Mouse (Mus musculus) neutrophil, adult 59 days (primary cell): ENCODE data around the gene Uhrf2. TPM values are rescaled to one million over a fixed set of nuclear protein-coding genes. Genes with fewer than 3 reads are reported as not detected.

Source experiments
- total RNA-seq, 2 experiments: library from RNA; stranded (reverse); gene quantifications; 1 replicate in 1 of 2; 2 replicates in 1 of 2; pipeline ENCODE4 v1.2.4; 2023

Uhrf2 gene
- 10 to 100 TPM; 35.8 to 42.2 TPM for total RNA-seq

GRCm38 (mm10) chr19:30029894-30030635, at the start of gene Uhrf2:
TSS of gene Uhrf2 (plus strand) at chr19:30030513.

GRCm38 (mm10) chr19:30003621-30004020, 26.7 kb upstream of the Uhrf2 start, which contains the start of gene Trpd52l3:
TSS of gene Trpd52l3 (plus strand) at chr19:30003790.

Other genes with a start within 250 kb of the Uhrf2 start
- 10 to 100 TPM; 23.7 to 24.2 TPM for gene 9930021J03Rik, start 224.5 kb upstream of the Uhrf2 start, total RNA-seq
- gene Ranbp6, start 217.5 kb upstream of the Uhrf2 start, total RNA-seq, result 10 to 100 TPM; 13.7 to 13.8 TPM
- not detected for gene Il33, start 105.4 kb upstream of the Uhrf2 start, total RNA-seq
- not detected for gene Trpd52l3, start 26.7 kb upstream of the Uhrf2 start, total RNA-seq
- gene Gldc, start 144.9 kb downstream of the Uhrf2 start, total RNA-seq, result under 1 TPM in 1 of 2 experiments, not detected in 1; 0.22 TPM
- not detected for gene Mbl2, start 202.4 kb downstream of the Uhrf2 start, total RNA-seq